Mouse (Mus musculus): ENCODE data around the gene Slc50a1.

DNA sequence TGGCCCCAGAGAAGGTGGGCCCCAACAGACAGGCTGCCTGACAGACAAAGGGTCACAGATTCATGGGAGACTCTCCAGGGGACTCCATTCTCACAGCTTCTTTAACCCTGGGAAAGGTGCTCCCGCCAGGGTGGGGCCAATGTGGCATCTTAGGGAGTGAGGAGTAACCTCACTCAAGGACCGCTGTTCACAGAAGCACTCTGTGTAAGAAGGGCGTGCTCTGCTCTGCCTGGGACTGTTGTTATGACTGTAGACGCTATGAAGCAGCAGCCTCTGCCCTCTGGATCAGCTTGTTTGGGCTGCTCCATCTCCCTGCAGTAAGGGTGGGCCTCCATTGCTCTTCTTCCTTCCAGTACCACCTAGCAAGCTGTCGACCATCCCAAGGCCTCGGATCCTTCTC, 34.1 kb upstream of the Slc50a1 start:
- TF ChIP-seq TCF12 (IDR thresholded peaks at IDR 0.05; ENCODE audit: insufficient read depth, poor library complexity, severe bottlenecking), result no peak
- TF ChIP-seq POLR2A (IDR thresholded peaks at IDR 0.05; ENCODE audit: insufficient read length, low read depth), result no peak
- no peak for TF ChIP-seq MYOD1 (IDR thresholded peaks at IDR 0.05; ENCODE audit: control insufficient read depth in 1 of 3, insufficient read length in 2 of 3, low read depth in 2 of 3)
- TF ChIP-seq SRF (IDR thresholded peaks at IDR 0.05; ENCODE audit: control insufficient read depth, insufficient read length, low read depth), result no peak
- TF ChIP-seq MAX (IDR thresholded peaks at IDR 0.05; ENCODE audit: low read depth), result no peak

Data from myocyte (in vitro differentiated cells).